ENCODE assay signal across 8 mouse cellular contexts in the genomic region with DNA sequence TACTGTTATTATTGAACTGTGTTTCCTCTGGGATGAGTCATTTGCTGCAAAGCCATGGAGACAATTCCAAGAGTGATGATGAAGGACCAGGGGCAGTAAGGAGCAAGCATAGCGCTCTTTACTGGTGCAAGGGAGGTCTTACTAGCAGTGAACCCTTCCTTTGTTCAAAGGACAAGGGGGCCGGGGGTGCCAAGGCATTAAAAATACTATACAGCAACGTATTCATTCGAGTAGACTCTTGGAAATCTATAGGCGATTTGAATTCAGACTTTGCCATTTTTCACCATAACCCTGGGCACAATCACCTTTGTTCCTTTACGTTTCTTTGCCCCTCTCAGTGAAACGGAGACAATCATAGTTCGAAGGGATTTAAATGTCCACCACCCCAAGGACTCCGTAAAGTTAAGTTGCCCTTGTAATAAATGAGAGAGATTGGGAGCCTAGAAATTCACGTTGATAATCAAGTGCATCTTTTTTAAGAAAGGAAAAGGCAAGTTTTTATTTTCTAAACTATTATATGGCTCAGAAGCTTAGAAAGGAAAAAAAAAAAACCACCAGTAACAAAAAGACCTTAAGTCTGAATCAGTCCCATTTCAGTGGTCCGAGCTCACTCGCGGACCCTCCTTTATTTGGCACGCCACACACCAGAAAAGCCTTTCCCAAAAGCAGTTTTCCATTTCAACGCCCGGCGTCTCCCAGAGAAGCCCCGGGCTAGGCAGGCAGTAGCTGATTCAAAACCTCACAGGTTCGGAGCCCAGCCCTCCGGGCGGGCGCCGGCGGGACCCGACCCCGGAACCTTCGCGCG. TPM values are rescaled to one million over a fixed set of nuclear protein-coding genes. Genes with fewer than 3 reads are reported as not detected.
A peak's percentile ranks its signal among the peaks of the same experiment; 100 is the strongest.
DNase-seq lines count a peak whose midpoint lies in the region; ATAC-seq and TF ChIP-seq lines count a peak whose summit lies in the region.

No protein-coding gene starts in this region.

- H3K4me3 ChIP-seq in heart, embryonic 10.5 days = peak overlapping the region; percentile 95
- peak overlapping the region; percentile 94 for H3K4me3 ChIP-seq in E14TG2a.4 (replicated peaks; ENCODE audit: low read length)
- peak overlapping the region; percentile 94 for H3K4me3 ChIP-seq in embryonic facial prominence, embryonic 12.5 days
- H3K4me3 ChIP-seq in hindbrain, embryonic 16.5 days (ENCODE audit: low read length) = peak overlapping the region; percentile 97
- H3K4me3 ChIP-seq in midbrain, embryonic 12.5 days = peak overlapping the region; percentile 97

- H3K27me3 ChIP-seq in heart, embryonic 10.5 days (ENCODE audit: insufficient read depth, poor library complexity, severe bottlenecking) = no peaks in the 10 kb centered on the region
- H3K27me3 ChIP-seq in E14TG2a.4 (ENCODE audit: insufficient read depth, low read length) = peaks cover 26% of the 10 kb centered on the region
- H3K27me3 ChIP-seq in embryonic facial prominence, embryonic 12.5 days = no peaks in the 10 kb centered on the region
- H3K27me3 ChIP-seq in hindbrain, embryonic 16.5 days (replicated peaks; ENCODE audit: control insufficient read depth, insufficient read depth, low read length) = no peaks in the 10 kb centered on the region
- H3K27me3 ChIP-seq in midbrain, embryonic 12.5 days = no peaks in the 10 kb centered on the region

- WGBS in heart, embryonic 10.5 days = 12% methylated on average over 29 of the region's 29 CpGs
- WGBS in embryonic facial prominence, embryonic 12.5 days = 8% methylated on average over 29 of the region's 29 CpGs
- 8% methylated on average over 24 of the region's 29 CpGs for WGBS in hindbrain, embryonic 16.5 days
- WGBS in midbrain, embryonic 12.5 days = 5% methylated on average over 29 of the region's 29 CpGs

- H3K9me3 ChIP-seq in heart, embryonic 10.5 days = no peaks in the 10 kb centered on the region; the same call in 1 of the 2 replicates
- H3K9me3 ChIP-seq in E14TG2a.4 (ENCODE audit: low read length) = peaks cover 11% of the 10 kb centered on the region
- H3K9me3 ChIP-seq in embryonic facial prominence, embryonic 12.5 days = no peaks in the 10 kb centered on the region
- peaks cover 4% of the 10 kb centered on the region; the same call in 1 of the 2 replicates for H3K9me3 ChIP-seq in hindbrain, embryonic 16.5 days (ENCODE audit: control insufficient read depth, low read length)
- H3K9me3 ChIP-seq in midbrain, embryonic 12.5 days = no peaks in the 10 kb centered on the region

- H3K9ac ChIP-seq in embryonic facial prominence, embryonic 12.5 days = peak overlapping the region; percentile 94
- peak overlapping the region; percentile 100 for H3K9ac ChIP-seq in hindbrain, embryonic 16.5 days (ENCODE audit: low read depth, low read length)
- H3K9ac ChIP-seq in midbrain, embryonic 12.5 days (replicated peaks) = peak overlapping the region; percentile 96

- no peak for TF ChIP-seq CTCF in E14TG2a.4 (conservative IDR thresholded peaks at IDR 0.05; ENCODE audit: low read length)

- H3K4me2 ChIP-seq in embryonic facial prominence, embryonic 12.5 days (replicated peaks) = peak overlapping the region; percentile 64
- H3K4me2 ChIP-seq in hindbrain, embryonic 16.5 days (ENCODE audit: low read length) = peak overlapping the region; percentile 64
- peak overlapping the region; percentile 77 for H3K4me2 ChIP-seq in midbrain, embryonic 12.5 days (replicated peaks)

- H3K27ac ChIP-seq in heart, embryonic 10.5 days = peak overlapping the region; percentile 99
- H3K27ac ChIP-seq in embryonic facial prominence, embryonic 12.5 days = peak overlapping the region; percentile 94
- peak overlapping the region; percentile 94 for H3K27ac ChIP-seq in hindbrain, embryonic 16.5 days (ENCODE audit: low read depth, low read length)
- H3K27ac ChIP-seq in midbrain, embryonic 12.5 days (replicated peaks) = peak overlapping the region; percentile 96

- no peak for DNase-seq in heart, embryonic 10.5 days (ENCODE audit: low spot score)
- DNase-seq in heart, postnatal 4 days = no peak
- DNase-seq in left cerebral cortex, adult 18-20 months (ENCODE audit: low spot score in 2 of 2) = no peak
- DNase-seq in ovary, postnatal 10 days (ENCODE audit: low spot score) = no peak

- H3K4me1 ChIP-seq in heart, embryonic 10.5 days = peaks cover 8% of the 10 kb centered on the region; the same call in 1 of the 2 replicates
- H3K4me1 ChIP-seq in E14TG2a.4 (replicated peaks; ENCODE audit: low read depth, low read length) = peaks cover 17% of the 10 kb centered on the region
- H3K4me1 ChIP-seq in embryonic facial prominence, embryonic 12.5 days = peaks cover 9% of the 10 kb centered on the region
- H3K4me1 ChIP-seq in hindbrain, embryonic 16.5 days (ENCODE audit: control insufficient read depth, insufficient read depth, low read depth, low read length) = peaks cover 19% of the 10 kb centered on the region
- H3K4me1 ChIP-seq in midbrain, embryonic 12.5 days = peaks cover 21% of the 10 kb centered on the region

- no peak for ATAC-seq in embryonic facial prominence, embryonic 12.5 days (ENCODE audit: insufficient number of reproducible peaks, insufficient read depth, low FRiP score, low TSS enrichment)
- ATAC-seq in hindbrain, embryonic 16.5 days = no peak
- ATAC-seq in midbrain, embryonic 12.5 days (ENCODE audit: low FRiP score, low read depth) = no peak

- no peaks in the 10 kb centered on the region; the same call in 1 of the 2 replicates for H3K36me3 ChIP-seq in heart, embryonic 10.5 days
- peaks cover 19% of the 10 kb centered on the region for H3K36me3 ChIP-seq in E14TG2a.4 (ENCODE audit: insufficient read depth, low read length)
- peaks cover 5% of the 10 kb centered on the region; the same call in 1 of the 2 replicates for H3K36me3 ChIP-seq in embryonic facial prominence, embryonic 12.5 days
- no peaks in the 10 kb centered on the region for H3K36me3 ChIP-seq in hindbrain, embryonic 16.5 days (ENCODE audit: control insufficient read depth, insufficient read depth, low read length)
- 0 out of 2 replicates have a peak, but pooled peaks cover 4% of the 10 kb centered on the region for H3K36me3 ChIP-seq in midbrain, embryonic 12.5 days

RNA-seq across cellular contexts. Expression of a gene that starts 0.6 kb away (rescaled TPM):
- polyA plus RNA-seq in heart, embryonic 10.5 days (2016; fragmentation: Nextera tagmentation; extraction: Ambion mirVana) = 18.6 and 33.8 TPM in 2 replicates
- total RNA-seq in heart, postnatal 4 days (2021) = 10 to 100 TPM; 39.4 to 42.6 TPM
- polyA plus RNA-seq in embryonic facial prominence, embryonic 12.5 days (2016; fragmentation: Nextera tagmentation; extraction: Ambion mirVana) = 54.2 and 59.4 TPM in 2 replicates
- polyA plus RNA-seq in hindbrain, embryonic 16.5 days (2015; fragmentation: Nextera tagmentation; extraction: Ambion mirVana) = 31.2 and 34.9 TPM in 2 replicates
- polyA plus RNA-seq in midbrain, embryonic 12.5 days (2016; fragmentation: Nextera tagmentation; extraction: Ambion mirVana) = 55.0 and 55.3 TPM in 2 replicates
- total RNA-seq in left cerebral cortex, adult 18-20 months (2021) = 100 to 1,000 TPM; 110 to 111 TPM
